Mouse (Mus musculus): Measurements from ENCODE around the gene Plk5.

DNA sequence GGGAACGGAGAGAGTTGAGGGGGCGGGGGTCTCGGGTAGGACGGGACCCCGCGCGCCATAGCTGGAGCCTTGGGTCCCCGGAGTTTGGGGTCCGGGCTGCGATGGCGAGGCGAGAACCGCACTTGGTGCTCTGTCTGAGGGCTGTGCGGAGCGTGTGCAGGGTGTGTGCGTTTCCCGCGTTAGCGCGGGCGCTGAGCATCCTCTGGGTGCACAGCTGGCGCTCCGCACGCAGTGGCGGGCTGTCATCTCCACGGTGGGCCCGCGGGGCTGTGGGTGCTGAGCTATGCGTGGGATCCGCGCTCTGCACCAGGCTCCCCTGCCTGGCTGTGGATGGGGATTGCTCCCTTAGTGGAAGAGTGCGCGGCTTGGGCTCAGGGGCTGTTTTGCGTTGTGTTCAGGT is 478 bp downstream of the Plk5 start:
- TF ChIP-seq ZC3H11A (IDR thresholded peaks at IDR 0.05; ENCODE audit: borderline replicate concordance, low read depth, low read length) (no peak), CHD2 (IDR thresholded peaks at IDR 0.05; ENCODE audit: low read depth, low read length) (no peak), MAFK (IDR thresholded peaks at IDR 0.05; ENCODE audit: insufficient read depth, low read depth, low read length) (no peak), ZNF384 (IDR thresholded peaks at IDR 0.05; ENCODE audit: low read depth, low read length) (no peak), HCFC1 (IDR thresholded peaks at IDR 0.05; ENCODE audit: borderline replicate concordance, insufficient read depth, low read length) (no peak)
